Mouse (Mus musculus): ENCODE results near the gene Tle2.

Tle2 gene

DNA sequence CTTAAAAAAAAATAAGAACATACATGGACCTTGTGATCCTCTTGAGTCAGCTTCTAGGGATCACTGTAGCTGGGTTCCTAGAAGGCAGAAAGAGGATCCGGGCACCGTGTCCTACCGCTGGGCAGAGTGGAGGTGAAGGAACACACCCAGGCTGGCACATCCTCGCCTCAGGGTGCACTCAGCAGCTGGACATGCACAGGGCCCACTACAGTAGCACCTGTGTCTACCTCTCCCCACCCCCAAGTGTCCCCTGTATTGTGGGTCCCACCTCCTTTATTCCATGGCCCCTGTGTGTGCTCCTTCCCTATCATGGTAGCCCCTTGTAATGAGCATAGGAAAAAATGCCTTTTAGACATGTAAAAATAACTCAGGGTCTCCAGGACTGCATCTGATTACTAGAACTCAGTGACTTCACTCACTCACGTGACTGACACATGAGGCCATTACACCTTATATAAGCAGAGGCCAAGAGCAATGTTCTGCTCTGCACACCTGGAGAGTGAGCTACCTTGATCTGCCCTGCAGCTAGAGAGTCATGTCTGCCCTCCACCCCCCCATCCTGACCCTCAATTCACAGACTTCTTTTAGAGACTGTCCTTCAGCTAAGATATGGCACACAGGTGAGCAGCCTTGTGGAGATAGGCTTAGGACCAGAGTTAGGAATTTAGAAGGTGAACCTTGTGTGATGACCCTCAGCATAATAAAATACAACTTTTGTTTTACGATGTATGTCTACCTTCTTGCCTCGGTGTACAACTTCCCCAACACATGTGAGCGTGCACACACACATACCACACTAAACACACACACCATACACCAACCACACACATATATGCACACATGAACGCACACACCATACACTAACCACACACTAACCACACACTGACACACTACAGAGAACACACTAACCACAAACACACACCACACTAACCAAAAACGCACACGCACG lies 29.9 kb downstream of the Tle2 start:
- no peak for DNase-seq (ENCODE audit: extremely low spot score, low read depth, low spot score)

DNA sequence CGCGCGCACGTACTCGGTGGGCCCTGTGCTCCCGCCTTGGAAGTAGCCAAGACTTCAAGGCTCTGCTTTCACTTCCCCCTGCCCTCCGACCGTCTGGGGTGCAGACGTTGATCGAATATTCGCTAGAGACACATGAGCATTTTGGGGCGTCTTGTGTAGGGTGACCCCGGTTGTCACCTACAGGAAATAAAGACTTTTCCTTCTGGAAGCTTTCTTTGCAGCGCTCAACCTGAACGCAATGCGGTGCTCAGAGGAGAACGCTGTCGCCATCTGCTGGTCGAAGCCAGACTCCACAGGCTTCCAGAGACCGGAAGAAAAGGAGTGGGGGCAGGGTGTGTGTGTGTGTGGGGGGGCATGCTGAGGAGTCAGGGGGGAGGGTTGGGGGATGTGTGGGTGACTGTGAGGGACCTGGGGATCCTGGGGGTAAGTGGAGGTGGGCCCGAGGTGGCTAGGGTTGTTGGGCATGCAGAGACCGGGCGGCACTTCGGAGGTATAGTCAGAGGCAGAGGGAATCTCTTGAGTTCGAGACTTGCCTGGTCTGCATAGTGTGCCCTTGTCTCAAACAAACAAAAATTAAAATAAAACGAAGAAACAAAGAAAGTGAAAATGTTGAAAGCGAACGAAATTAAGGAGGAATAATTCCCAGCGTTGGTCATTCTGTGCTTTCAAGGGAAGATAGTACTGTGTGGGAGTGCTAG lies 30.8 kb downstream of the Tle2 start:
- peak; percentile 85 for DNase-seq (ENCODE audit: extremely low spot score, low read depth, low spot score)

DNA sequence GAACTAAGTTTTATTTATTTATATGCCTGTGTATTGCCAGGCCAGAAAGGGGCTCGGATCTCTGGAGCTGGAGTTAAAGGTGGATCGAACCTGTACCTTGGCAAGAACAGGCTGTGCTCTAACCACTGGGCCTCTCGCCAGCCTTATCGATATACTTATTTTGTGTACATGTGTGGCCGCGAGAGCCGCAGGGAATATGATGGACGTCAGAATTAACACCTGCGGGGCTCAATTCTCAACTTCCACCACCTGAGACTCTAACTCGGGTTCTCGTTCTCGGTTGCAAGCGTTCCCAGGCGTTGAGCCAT lies 31.3 kb downstream of the Tle2 start:
- no peak for DNase-seq (ENCODE audit: extremely low spot score, low read depth, low spot score)

DNA sequence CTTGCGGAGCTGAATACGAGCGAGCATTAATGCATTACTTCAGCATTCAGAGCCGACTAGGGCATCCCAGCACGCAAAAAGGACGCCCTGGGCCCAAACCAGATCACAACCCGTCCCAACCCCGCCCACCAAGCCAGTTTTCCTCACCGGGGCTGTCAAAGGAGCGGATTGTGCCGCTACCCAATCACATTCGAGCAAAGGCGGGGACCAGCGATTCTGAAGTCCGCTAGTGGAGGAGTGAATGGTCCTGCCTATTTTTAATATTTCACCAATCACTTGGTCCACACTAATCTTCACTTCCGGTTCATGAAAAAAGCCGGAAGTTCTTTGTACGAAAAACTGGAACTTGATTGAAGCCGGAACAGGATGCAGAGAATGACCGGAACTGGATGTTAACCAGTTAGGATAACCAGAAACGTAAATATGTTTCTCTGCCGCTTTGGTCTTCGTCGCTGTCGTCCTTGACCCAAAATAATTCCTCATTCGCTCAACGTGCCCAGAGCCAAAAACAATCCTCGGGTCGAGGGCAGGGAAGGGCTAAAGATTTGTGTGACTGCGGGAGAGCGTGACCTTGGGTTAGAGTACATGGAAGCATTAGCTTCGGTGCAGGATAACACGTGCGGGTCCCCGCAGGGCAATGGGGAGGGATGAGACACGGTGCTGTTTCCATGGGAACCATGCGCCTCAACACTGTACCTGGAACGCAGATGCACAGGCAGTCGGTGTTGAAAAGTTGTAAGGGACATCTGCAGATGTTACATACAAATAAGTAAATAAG lies 31.8 kb downstream of the Tle2 start, which contains the start of gene BC025920:
TSS of gene BC025920 (plus strand) at position 297 of the 778 bp plus-strand sequence.
- DNase-seq (ENCODE audit: extremely low spot score, low read depth, low spot score), result peak; percentile 99

DNA sequence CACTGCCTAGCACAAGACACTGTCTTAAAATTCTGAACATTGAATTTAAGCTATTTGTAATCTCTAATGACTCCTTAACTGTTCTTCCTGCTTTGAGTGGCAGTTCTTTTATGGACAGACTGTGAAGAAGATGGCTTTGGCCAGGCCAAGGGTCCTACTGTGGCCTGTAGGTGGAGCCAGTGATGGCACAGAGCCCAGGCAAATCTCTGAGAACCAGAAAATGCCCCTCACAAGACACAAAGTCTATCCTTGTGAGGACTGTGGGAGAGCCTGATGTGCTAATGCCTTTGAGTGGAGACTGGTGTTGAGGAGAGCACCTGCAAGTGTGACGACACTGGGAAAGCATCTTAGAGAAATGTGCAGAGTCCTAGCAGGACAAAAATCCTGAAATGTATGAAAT lies 33.9 kb downstream of the Tle2 start:
- no peak for DNase-seq (ENCODE audit: extremely low spot score, low read depth, low spot score)

DNA sequence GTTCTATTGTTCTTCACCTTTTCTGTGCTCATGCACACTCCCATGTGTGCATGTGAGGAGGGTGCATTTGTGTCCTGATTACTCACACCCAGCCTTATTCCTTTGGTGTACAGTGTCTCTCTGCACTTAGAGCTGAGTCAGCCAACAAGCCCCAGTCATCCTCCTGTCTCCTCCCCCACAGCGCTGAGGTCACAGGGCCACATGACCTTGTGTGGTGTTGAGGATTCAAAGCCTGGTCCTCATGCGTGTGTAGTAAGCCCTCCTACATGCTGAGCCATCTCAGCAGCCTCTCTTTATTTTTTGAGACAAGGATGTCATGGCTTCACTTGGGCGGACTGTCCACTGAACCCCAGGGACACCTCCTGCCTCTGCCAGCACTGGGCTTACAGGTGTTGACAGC lies 38.4 kb downstream of the Tle2 start:
- DNase-seq (ENCODE audit: extremely low spot score, low read depth, low spot score), result no peak

DNA sequence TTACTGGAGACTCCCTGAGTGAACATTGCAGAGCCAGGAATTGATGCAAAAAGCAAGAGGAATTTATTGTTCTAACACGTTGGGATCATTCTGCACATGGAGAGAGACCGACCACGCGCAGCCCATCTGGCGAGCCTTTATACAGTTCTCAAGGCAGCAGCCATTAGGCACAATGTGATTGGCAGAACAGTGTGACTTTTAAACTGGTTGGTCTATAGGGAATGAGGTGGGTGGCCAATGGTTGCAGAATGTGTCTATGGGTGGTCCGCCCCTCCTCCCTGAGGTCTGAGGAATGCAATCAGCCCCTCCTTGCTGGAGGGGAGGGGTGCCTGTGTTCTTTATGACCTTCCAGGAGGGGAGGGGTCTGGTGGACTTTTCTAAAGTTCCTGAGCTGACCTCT lies 41.1 kb downstream of the Tle2 start:
- no peak for DNase-seq (ENCODE audit: extremely low spot score, low read depth, low spot score)

DNA sequence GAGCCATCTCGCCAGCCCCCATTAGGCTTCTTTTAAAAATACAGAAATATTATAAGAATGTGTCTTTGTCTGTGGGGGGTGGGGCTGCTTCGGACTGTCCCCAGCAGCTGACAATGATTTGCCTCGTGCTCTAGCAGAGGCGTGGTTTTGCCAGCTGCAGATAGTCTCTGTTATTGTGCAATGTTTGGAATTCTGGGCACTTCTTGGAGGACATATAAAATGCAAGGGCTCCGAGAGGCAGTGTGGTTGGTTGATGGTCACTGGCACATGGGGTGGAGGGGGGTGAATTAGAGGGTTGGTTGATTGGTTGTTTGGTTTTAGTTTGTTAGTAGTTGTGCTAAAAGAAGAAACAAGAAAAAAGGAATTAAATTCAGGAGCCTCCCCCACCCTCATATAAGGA lies 45.6 kb downstream of the Tle2 start:
- DNase-seq (ENCODE audit: extremely low spot score, low read depth, low spot score), result no peak

DNA sequence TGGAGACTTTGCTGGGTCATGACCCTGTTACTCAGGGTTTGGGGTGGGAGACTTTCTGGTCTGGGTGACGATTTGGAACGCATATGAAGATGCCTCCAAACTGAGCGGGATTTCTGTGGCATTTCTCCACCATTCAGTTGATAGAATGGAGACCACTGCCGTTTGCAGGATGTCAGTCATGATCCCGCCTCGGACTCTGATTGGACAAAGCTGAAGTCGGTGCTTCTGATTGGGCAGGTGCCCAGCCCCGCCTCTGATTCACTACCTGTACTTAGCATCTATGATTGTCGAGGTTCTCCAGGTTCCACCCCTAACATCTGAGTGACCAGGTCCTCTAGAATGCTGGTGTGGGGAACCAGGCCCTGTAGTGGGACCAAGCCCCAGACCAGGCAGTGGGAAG lies 46.4 kb downstream of the Tle2 start:
- no peak for DNase-seq (ENCODE audit: extremely low spot score, low read depth, low spot score)

DNA sequence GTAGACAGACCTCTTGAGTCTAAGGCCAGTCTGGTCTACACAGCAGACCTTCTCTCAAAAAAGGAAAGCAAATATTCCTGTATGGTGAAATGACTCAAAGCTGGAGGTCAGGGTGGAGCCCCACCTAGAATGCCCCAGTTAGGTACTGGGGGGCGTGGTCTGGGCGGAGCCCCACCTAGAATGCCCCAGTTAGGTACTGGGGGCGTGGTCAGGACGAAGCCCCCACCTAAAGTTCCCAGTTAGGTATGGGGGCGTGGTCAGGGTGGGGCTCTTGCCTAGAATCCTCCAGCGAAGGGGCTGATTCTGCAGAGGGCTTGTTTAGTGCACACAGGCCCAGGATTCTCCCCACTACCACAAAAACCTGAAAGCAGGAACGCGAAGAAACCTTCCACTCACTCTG lies 49.1 kb downstream of the Tle2 start:
- DNase-seq (ENCODE audit: extremely low spot score, low read depth, low spot score), result no peak

DNA sequence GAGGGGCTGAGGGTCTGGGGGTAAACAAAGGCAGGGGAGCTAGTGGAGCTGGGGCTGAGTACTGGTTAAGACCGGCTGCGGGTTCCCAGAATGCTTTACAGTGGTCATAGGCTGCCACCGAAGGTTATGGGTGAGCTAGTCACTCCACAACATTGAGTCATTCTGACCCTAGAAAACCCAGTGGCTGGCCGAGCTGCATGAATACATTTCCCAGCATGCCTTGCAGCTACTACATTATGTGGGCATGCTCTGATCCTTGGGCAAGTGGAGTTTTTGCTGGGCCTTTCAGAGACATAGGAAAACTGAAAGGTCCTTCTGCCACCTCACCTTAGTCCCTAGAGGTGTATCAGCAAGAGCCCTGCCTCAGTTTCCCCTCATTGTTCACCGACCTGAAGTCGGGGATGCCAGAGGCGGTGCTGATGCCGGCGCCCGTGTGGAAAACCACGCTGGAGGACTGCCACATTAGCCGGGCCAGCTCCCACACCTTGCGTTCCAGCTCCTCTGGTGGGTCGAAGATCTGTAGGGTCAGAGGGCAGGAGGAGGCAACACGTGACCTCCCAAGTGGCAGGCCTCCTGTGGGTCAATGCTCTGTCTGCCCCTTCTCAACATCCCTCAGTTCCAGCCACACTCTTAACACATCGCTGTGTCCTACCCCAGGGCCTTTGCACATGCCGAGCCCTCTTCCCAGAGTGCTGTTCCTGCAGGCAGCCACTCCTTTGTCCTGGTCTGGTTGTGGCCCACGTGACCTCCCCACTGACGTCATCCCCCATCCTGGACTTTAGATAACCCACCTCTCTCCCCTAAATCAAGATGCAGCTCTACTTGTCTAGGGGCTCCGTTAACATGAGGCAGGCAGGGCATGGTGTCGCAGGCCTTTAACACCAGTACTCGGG lies 52.0 kb downstream of the Tle2 start:
- no peak for DNase-seq (ENCODE audit: extremely low spot score, low read depth, low spot score)

DNA sequence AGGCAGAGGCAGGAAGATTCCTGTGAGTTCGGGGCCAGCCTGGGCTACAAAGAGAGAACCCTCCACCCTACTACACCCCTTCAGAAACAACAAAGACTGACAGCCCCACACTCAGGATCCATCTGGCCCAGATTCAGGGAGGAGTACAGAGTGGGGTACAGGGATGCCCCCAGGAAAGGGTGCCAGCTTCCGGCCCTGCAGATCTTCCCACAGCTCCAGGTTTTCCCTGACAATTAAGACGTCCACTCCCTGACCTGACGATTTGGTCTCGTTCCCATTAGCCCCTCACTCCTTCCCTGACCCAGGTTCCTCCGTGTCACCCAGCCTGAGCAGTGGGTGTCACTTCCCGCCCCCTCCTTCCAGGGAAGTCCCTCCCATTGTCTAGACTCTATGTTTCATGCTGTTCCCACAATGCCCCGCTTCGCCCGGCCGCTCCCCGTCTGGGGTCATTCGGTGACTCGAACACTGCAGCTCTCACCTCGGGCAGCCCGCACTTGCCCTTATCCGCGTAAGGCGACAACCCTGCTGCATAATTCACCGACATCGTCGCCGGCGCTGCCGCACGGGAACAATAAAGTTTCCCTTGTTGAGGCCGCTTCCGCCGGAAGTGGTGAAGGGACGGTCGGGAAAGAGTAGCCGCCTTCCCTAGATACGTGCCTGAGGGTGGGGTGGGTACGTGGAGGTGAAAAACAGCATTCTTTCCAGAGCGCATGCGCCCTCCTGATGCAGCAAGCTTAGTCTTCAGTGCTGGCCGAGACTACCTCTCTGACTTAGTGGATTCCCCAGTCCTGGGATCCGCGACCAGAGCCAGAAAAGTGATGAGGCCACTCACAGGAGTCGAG lies 52.9 kb downstream of the Tle2 start, which contains the start of gene Sirt6:
TSS of gene Sirt6 (minus strand) at position 804 of the 842 bp plus-strand sequence.
- DNase-seq (ENCODE audit: extremely low spot score, low read depth, low spot score), result peak; percentile 81

DNA sequence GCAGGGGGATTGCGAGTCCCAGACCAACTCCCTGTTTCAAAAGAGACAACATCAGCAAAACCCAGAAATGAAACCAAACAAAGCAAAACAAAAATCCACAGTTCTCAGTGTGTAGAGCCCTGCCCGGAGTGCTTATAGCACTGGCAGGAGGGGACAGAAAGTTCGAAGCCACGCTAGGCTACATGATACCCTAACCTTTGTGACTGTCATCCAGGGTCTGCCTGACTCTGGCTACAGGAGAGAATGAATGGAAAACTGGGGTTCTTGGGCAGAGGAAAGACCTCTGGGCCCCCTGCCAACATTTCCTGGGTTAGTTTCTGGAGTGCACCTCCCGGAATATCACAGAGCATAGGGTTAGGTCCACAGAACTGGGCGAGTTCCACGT lies 53.5 kb downstream of the Tle2 start:
- DNase-seq (ENCODE audit: extremely low spot score, low read depth, low spot score), result no peak

DNA sequence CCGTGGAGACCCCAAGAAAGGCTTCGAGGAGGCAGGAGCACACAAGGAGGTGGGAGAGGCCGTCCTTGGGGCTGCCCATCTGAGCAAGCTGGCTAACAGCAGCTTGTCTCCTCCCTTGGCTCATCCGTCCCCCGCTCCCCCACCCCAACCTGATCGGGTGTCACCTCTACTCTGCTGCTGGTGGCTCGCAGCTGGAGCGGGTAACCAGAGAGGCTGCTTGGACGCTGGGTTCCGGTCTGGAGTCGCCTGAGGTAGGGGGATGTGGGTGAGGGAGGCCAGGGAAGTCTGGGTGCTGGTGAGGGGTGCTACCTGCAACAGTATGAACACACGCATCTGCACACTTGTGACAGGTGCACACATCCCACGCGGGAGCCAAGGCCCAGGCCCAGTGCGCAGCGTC lies 54.0 kb downstream of the Tle2 start, which contains the start of gene Ankrd24:
TSS of gene Ankrd24 (plus strand) at position 151 of the 400 bp plus-strand sequence.
- no peak for DNase-seq (ENCODE audit: extremely low spot score, low read depth, low spot score)

DNA sequence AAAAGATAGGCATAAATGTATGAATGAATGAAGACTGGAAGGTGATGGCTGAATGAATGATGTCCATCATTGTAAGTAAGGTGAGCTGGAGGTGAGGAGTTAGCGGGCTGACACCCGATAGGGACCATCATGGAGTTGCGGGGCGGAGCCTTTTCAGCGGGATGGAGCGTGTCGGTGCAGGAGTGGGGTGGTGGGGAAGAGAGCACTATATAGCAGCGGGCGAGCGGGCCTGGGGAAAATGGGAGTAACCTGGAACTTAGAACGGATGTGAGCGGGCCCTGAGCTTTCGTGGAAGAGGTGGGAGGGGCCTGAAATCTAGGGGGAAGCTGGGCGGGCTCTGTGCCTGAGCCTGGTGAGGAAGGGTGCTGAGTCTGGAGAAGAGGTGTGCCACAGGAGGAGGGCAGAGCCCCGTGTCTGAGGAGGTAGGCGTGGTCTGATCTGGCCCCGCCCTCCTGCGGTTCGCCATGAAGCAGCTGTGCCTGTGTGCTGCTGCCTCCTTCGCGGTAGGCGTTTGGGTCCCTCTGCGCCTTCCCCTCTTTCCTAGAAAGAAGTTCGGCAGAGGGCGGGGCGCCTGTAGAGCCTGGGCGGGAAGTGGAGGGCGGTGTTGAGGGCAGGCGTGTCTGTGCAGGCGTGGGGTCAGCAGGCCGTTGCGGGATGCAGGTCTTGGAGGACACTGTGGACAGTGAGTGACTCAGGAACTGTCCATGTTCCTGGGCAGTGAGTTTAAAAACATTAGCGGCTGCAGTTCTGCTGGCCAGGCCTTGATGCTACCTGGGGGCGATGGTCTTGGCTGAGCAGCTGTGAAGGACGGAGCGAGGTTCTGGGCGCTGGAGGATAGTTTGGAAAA lies 59.1 kb downstream of the Tle2 start:
- DNase-seq (ENCODE audit: extremely low spot score, low read depth, low spot score), result peak; percentile 58

DNA sequence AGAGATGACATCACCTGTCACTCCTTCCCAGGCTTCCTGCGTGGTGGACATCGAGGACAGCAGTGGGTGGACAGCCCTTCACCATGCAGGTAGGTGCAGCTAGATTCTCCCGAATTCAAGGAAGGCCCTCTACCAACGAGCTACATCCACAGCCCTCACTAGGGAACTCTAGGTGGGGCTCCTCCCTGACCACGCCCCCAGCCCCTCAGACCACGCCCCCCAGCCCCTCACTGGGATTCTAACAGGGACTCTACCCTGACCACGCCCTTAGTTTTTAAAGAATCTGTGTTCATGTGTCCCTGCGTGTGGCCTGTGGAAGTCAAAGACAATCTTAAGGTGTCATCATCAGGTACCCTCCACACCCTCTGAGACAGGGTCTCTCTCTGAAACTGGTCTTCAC lies 62.0 kb downstream of the Tle2 start:
- no peak for DNase-seq (ENCODE audit: extremely low spot score, low read depth, low spot score)

DNA sequence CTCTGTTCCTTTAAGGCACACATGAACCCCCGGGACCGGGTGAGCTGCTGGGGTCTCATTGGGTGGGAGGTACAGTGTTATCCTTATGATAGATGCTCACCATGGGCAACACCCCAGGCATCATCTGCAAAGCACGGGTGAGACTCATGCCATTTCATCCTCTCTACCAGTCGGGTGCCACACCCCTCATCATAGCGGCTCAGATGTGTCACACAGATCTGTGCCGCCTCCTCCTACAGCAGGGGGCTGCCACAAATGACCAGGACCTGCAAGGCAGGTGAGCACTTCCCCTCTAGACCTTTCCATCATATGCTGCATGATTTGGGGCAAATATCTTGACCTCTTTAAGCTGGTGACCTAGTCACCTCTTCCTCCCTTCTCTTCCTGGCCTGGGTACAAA lies 63.7 kb downstream of the Tle2 start:
- DNase-seq (ENCODE audit: extremely low spot score, low read depth, low spot score), result no peak

Measured in hindlimb bud, embryonic 11.5 days (tissue).